ENCODE assay signal across 8 mouse cellular contexts in genomic region chr11:94499035-94499434, GRCm38 (mm10). TPM values are rescaled to one million over a fixed set of nuclear protein-coding genes. Genes with fewer than 3 reads are reported as not detected.
A peak's percentile ranks its signal among the peaks of the same experiment; 100 is the strongest.
DNase-seq lines count a peak whose midpoint lies in the region; ATAC-seq lines count a peak whose summit lies in the region.

No protein-coding gene starts in this region.

- H3K9ac ChIP-seq in neural tube, embryonic 11.5 days (ENCODE audit: low read length): no peak overlapping the region

- peaks cover 8% of the 10 kb centered on the region for H3K4me1 ChIP-seq in neural tube, embryonic 11.5 days (ENCODE audit: control insufficient read depth, insufficient read depth, low read length)
- H3K4me1 ChIP-seq in limb, embryonic 10.5 days: peaks cover 35% of the 10 kb centered on the region

- peak overlapping the region; percentile 46 for H3K4me2 ChIP-seq in neural tube, embryonic 11.5 days (ENCODE audit: low read depth)

- H3K4me3 ChIP-seq in neural tube, embryonic 11.5 days (ENCODE audit: low read depth, low read length): peak overlapping the region; percentile 21
- H3K4me3 ChIP-seq in limb, embryonic 10.5 days: peak overlapping the region; percentile 56

- ATAC-seq in frontal cortex, adult (ENCODE audit: low TSS enrichment): 0 out of 2 replicates have a peak, but pooled peaks have one; percentile 22
- ATAC-seq in neural tube, embryonic 11.5 days (ENCODE audit: insufficient read depth, low FRiP score, low TSS enrichment): no peak

- DNase-seq in frontal cortex, postnatal 14 days (ENCODE audit: low spot score in 2 of 2): no peak
- no peak for DNase-seq in neural tube, embryonic 11.5 days (ENCODE audit: low spot score)
- no peak for DNase-seq in neural tube, embryonic 10.5 days (ENCODE audit: extremely low spot score, low spot score)
- DNase-seq in limb, embryonic 10.5 days (ENCODE audit: low spot score): peak; percentile 36
- DNase-seq in testis, postnatal 10 days (ENCODE audit: low spot score): no peak
- no peak for DNase-seq in left cerebral cortex, adult 18-20 months (ENCODE audit: low spot score in 2 of 2)
- no peak for DNase-seq in gastrocnemius, adult 18-20 months (ENCODE audit: low spot score)

- WGBS in neural tube, embryonic 11.5 days: 11% methylated on average over 2 of the region's 2 CpGs
- 3% methylated on average over 2 of the region's 2 CpGs for WGBS in limb, embryonic 10.5 days

- peaks cover 8% of the 10 kb centered on the region for H3K27me3 ChIP-seq in neural tube, embryonic 11.5 days (ENCODE audit: control insufficient read depth, insufficient read depth, low read length)
- H3K27me3 ChIP-seq in limb, embryonic 10.5 days (ENCODE audit: low read depth, poor library complexity, severe bottlenecking): peaks cover 63% of the 10 kb centered on the region

- no peaks in the 10 kb centered on the region for H3K36me3 ChIP-seq in neural tube, embryonic 11.5 days (ENCODE audit: control insufficient read depth, insufficient read depth, low read length)
- no peaks in the 10 kb centered on the region for H3K36me3 ChIP-seq in limb, embryonic 10.5 days

- no peak overlapping the region for H3K27ac ChIP-seq in neural tube, embryonic 11.5 days (ENCODE audit: low read depth, low read length)
- H3K27ac ChIP-seq in limb, embryonic 10.5 days: peak overlapping the region; percentile 79

- H3K9me3 ChIP-seq in neural tube, embryonic 11.5 days (ENCODE audit: control insufficient read depth, low read length): no peaks in the 10 kb centered on the region
- no peaks in the 10 kb centered on the region for H3K9me3 ChIP-seq in limb, embryonic 10.5 days (replicated peaks)

RNA-seq across cellular contexts. Expression of gene Epn3, which starts 0.7 kb away (rescaled TPM):
- polyA plus RNA-seq in neural tube, embryonic 11.5 days (2014; fragmentation: Nextera tagmentation; extraction: Ambion mirVana): 0.68 and 0.72 TPM in 2 replicates
- 3.0 and 3.6 TPM in 2 replicates for polyA plus RNA-seq in limb, embryonic 10.5 days (2016; fragmentation: Nextera tagmentation; extraction: Ambion mirVana)
- total RNA-seq in left cerebral cortex, adult 18-20 months (2021): 1 to 10 TPM in 1 of 2 experiments, under 1 TPM in 1; 0.84 to 2.0 TPM
- not detected for total RNA-seq in gastrocnemius, adult 18-20 months (2021)

RNA-seq across cellular contexts. Expression of gene Spata20, which starts 13.1 kb away (rescaled TPM):
- polyA plus RNA-seq in neural tube, embryonic 11.5 days (2014; fragmentation: Nextera tagmentation; extraction: Ambion mirVana): 0.23 TPM in 1 of 2 replicates, not detected in the other
- polyA plus RNA-seq in limb, embryonic 10.5 days (2016; fragmentation: Nextera tagmentation; extraction: Ambion mirVana): 0.05 TPM in 1 of 2 replicates, not detected in the other
- not detected for total RNA-seq in left cerebral cortex, adult 18-20 months (2021)
- total RNA-seq in gastrocnemius, adult 18-20 months (2021): not detected

RNA-seq across cellular contexts. Expression of gene Mycbpap, which starts 22.5 kb away (rescaled TPM):
- polyA plus RNA-seq in neural tube, embryonic 11.5 days (2014; fragmentation: Nextera tagmentation; extraction: Ambion mirVana): 1.4 and 3.2 TPM in 2 replicates
- 2.7 and 5.0 TPM in 2 replicates for polyA plus RNA-seq in limb, embryonic 10.5 days (2016; fragmentation: Nextera tagmentation; extraction: Ambion mirVana)
- 1 to 10 TPM; 5.7 to 7.8 TPM for total RNA-seq in left cerebral cortex, adult 18-20 months (2021)
- not detected for total RNA-seq in gastrocnemius, adult 18-20 months (2021)

RNA-seq across cellular contexts. Expression of gene Cacna1g, which starts 25.0 kb away (rescaled TPM):
- 9.0 and 10.0 TPM in 2 replicates for polyA plus RNA-seq in neural tube, embryonic 11.5 days (2014; fragmentation: Nextera tagmentation; extraction: Ambion mirVana)
- 12.7 and 21.4 TPM in 2 replicates for polyA plus RNA-seq in limb, embryonic 10.5 days (2016; fragmentation: Nextera tagmentation; extraction: Ambion mirVana)
- total RNA-seq in left cerebral cortex, adult 18-20 months (2021): 10 to 100 TPM; 72.0 to 86.1 TPM
- total RNA-seq in gastrocnemius, adult 18-20 months (2021): 1 to 10 TPM in 1 of 2 experiments, under 1 TPM in 1; 0.94 to 1.3 TPM

RNA-seq across cellular contexts. Expression of gene Rsad1, which starts 50.0 kb away (rescaled TPM):
- polyA plus RNA-seq in neural tube, embryonic 11.5 days (2014; fragmentation: Nextera tagmentation; extraction: Ambion mirVana): 2.8 and 3.4 TPM in 2 replicates
- polyA plus RNA-seq in limb, embryonic 10.5 days (2016; fragmentation: Nextera tagmentation; extraction: Ambion mirVana): 3.0 and 4.5 TPM in 2 replicates
- 10 to 100 TPM; 10.5 to 13.4 TPM for total RNA-seq in left cerebral cortex, adult 18-20 months (2021)
- total RNA-seq in gastrocnemius, adult 18-20 months (2021): 1 to 10 TPM; 2.7 to 3.4 TPM

Comparison
In these comparisons a context has a peak if more than half of its experiments do, and no peak if none do; other contexts are left out.
1. RNA of gene Mycbpap, which starts 22.5 kb away (total RNA-seq): 5.7 to 7.8 TPM in left cerebral cortex, adult 18-20 months; not detected in gastrocnemius, adult 18-20 months; every median in the first group is over 4 times any median in the second.